Mouse (Mus musculus) MEL (cell line): ENCODE data around the gene Stac2.

Experiments used
- CTCF ChIP-seq, 3 experiments: IDR thresholded peaks in 2 of 3; conservative IDR thresholded peaks in 1 of 3; 2 replicates each; pipeline ENCODE4 v1.5.1; 2011 to 2012; ENCODE audit warnings: low read length in 3 of 3, low read depth in 2 of 3, mild to moderate bottlenecking in 2 of 3, improper control_type of control experiment in 1 of 3, inconsistent platforms in 1 of 3, mixed read lengths in 1 of 3, moderate library complexity in 1 of 3; ENCODE audit not compliant: control insufficient read depth in 1 of 3, insufficient read depth in 1 of 3, poor library complexity in 1 of 3, severe bottlenecking in 1 of 3
- EP300 ChIP-seq, 2 experiments: IDR thresholded peaks; 2 replicates each; pipeline ENCODE4 v1.6.1; 2011; ENCODE audit warnings: improper control_type of control experiment in 2 of 2, low read length in 2 of 2, low read depth in 1 of 2, mild to moderate bottlenecking in 1 of 2
- GABPA ChIP-seq: IDR thresholded peaks from 2 replicates; pipeline ENCODE4 v1.6.1; 2012; ENCODE audit warnings: low read depth, mild to moderate bottlenecking, inconsistent platforms, low read length, improper control_type of control experiment, moderate library complexity
- GATA1 ChIP-seq: IDR thresholded peaks from 2 replicates; pipeline ENCODE4 v1.6.1; 2011; ENCODE audit warnings: low read depth, low read length, improper control_type of control experiment
- MAX ChIP-seq: IDR thresholded peaks from 2 replicates; pipeline ENCODE4 v1.6.1; 2011; ENCODE audit warnings: low read length, improper control_type of control experiment
- MAZ ChIP-seq: IDR thresholded peaks from 2 replicates; pipeline ENCODE4 v1.6.1; 2012; ENCODE audit warnings: low read depth, mild to moderate bottlenecking, inconsistent platforms, low read length, improper control_type of control experiment
- MYC ChIP-seq: IDR thresholded peaks from 2 replicates; pipeline ENCODE4 v1.6.1; 2011; ENCODE audit warnings: low read depth, mild to moderate bottlenecking, low read length, improper control_type of control experiment, moderate library complexity
- POLR2A ChIP-seq, 2 experiments: IDR thresholded peaks; 2 replicates each; pipeline ENCODE4 v1.6.1; 2011 to 2012; ENCODE audit warnings: low read length in 2 of 2, mild to moderate bottlenecking in 2 of 2, control low read depth in 1 of 2, improper control_type of control experiment in 1 of 2, low read depth in 1 of 2, moderate library complexity in 1 of 2; ENCODE audit not compliant: control insufficient read depth in 1 of 2, insufficient read depth in 1 of 2, poor library complexity in 1 of 2
- RCOR1 ChIP-seq: IDR thresholded peaks from 2 replicates; pipeline ENCODE4 v1.6.1; 2012; ENCODE audit warnings: low read depth, mild to moderate bottlenecking, inconsistent platforms, low read length, improper control_type of control experiment
- TCF12 ChIP-seq: IDR thresholded peaks from 2 replicates; pipeline ENCODE4 v1.6.1; 2014; ENCODE audit warnings: low read depth, mild to moderate bottlenecking, inconsistent platforms, low read length, improper control_type of control experiment, moderate library complexity
- USF1 ChIP-seq: IDR thresholded peaks from 2 replicates; pipeline ENCODE4 v1.6.1; 2014; ENCODE audit warnings: low read depth, mild to moderate bottlenecking, inconsistent platforms, low read length, improper control_type of control experiment, moderate library complexity
- USF2 ChIP-seq, 2 experiments: IDR thresholded peaks; 2 replicates each; pipeline ENCODE4 v1.6.1; 2011 to 2012; ENCODE audit warnings: improper control_type of control experiment in 2 of 2, low read length in 2 of 2, borderline replicate concordance in 1 of 2, inconsistent platforms in 1 of 2, low read depth in 1 of 2, mild to moderate bottlenecking in 1 of 2; ENCODE audit not compliant: insufficient read depth in 1 of 2

DNA sequence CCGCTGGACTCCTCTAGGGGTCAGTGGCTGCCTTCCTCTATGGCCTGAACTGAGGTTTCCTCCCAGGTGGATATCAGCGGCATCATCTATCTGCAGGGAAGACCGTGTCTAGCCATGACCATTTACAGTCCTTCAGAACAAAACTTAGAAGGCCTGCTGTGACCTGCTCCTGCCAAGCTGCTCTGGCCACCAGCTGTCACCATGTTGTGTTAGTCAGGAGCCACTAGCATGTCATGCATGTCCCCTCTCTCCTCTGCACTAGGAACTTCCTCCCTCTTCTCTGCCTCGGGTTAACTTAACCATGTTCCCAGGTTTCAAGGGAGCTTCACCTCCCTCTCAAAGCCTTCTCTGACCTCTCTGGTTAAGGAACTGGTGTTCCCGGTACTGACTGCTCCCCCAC lies 53.5 kb downstream of the Stac2 start:
- TF ChIP-seq CTCF (IDR thresholded peaks at IDR 0.05 in 2 of 3, conservative IDR thresholded peaks at IDR 0.05 in 1 of 3; ENCODE audit: control insufficient read depth in 1 of 3, insufficient read depth in 1 of 3, low read depth in 2 of 3, low read length in 3 of 3, poor library complexity in 1 of 3, severe bottlenecking in 1 of 3) (no peak), POLR2A (IDR thresholded peaks at IDR 0.05; ENCODE audit: control insufficient read depth in 1 of 2, insufficient read depth in 1 of 2, low read depth in 1 of 2, low read length in 2 of 2, poor library complexity in 1 of 2) (no peak), USF2 (IDR thresholded peaks at IDR 0.05; ENCODE audit: borderline replicate concordance in 1 of 2, insufficient read depth in 1 of 2, low read depth in 1 of 2, low read length in 2 of 2) (no peak), GABPA (no peak), USF1 (no peak), MYC (no peak), EP300 (IDR thresholded peaks at IDR 0.05; ENCODE audit: low read depth in 1 of 2, low read length in 2 of 2) (no peak), MAZ (no peak), MAX (no peak), GATA1 (no peak), TCF12 (no peak), RCOR1 (no peak)
